ENCODE assay signal across 9 mouse cellular contexts in genomic region chr7:72239782-72240493, GRCm38 (mm10).
DNase-seq lines count a peak whose midpoint lies in the region; ATAC-seq and TF ChIP-seq lines count a peak whose summit lies in the region.
"Had no signal": no experiment of that assay in that cellular context is flagged by ENCODE, and none has a peak within 500 bp of the region (broad histone marks: within the 10 kb centered on the region; RNA-seq: fewer than 3 reads in every experiment).

No protein-coding gene starts in this region.

- no peak overlapping the region for H3K9ac ChIP-seq in hindbrain, postnatal 0 days (replicated peaks; ENCODE audit: low read length)
- no peak overlapping the region for H3K9ac ChIP-seq in limb, embryonic 11.5 days (ENCODE audit: low read length)
- H3K9ac ChIP-seq: heart, embryonic 13.5 days had no signal

- WGBS in hindbrain, postnatal 0 days = 33% methylated on average over 3 of the region's 3 CpGs
- 31% methylated on average over 3 of the region's 3 CpGs for WGBS in limb, embryonic 11.5 days

- H3K9me3 ChIP-seq in hindbrain, postnatal 0 days (ENCODE audit: low read length) = no peaks in the 10 kb centered on the region
- no peaks in the 10 kb centered on the region for H3K9me3 ChIP-seq in limb, embryonic 11.5 days (ENCODE audit: control insufficient read depth, low read length)
- H3K9me3 ChIP-seq: heart, embryonic 13.5 days had no signal

- no peaks in the 10 kb centered on the region for H3K36me3 ChIP-seq in hindbrain, postnatal 0 days (ENCODE audit: insufficient read depth, low read length)
- H3K36me3 ChIP-seq in limb, embryonic 11.5 days (ENCODE audit: control insufficient read depth, insufficient read depth, low read length) = no peaks in the 10 kb centered on the region
- H3K36me3 ChIP-seq: heart, embryonic 13.5 days had no signal

- ATAC-seq in hindbrain, postnatal 0 days = peak; percentile 56
- no peak for ATAC-seq in limb, embryonic 11.5 days (ENCODE audit: insufficient number of reproducible peaks, low FRiP score, low TSS enrichment, low read depth)

- no peak overlapping the region for H3K4me3 ChIP-seq in hindbrain, postnatal 0 days (ENCODE audit: low read length)
- no peak overlapping the region for H3K4me3 ChIP-seq in limb, embryonic 11.5 days (ENCODE audit: low read depth, low read length)
- H3K4me3 ChIP-seq: heart, embryonic 13.5 days had no signal

- H3K4me2 ChIP-seq in hindbrain, postnatal 0 days (ENCODE audit: low read depth, low read length) = no peak overlapping the region
- no peak overlapping the region for H3K4me2 ChIP-seq in limb, embryonic 11.5 days (ENCODE audit: low read depth, severe bottlenecking)
- H3K4me2 ChIP-seq: heart, embryonic 13.5 days had no signal

- TF ChIP-seq CTCF in hindbrain, postnatal 0 days (IDR thresholded peaks at IDR 0.05; ENCODE audit: low read depth) = peak; percentile 91

- no peak overlapping the region for H3K27ac ChIP-seq in hindbrain, postnatal 0 days
- H3K27ac ChIP-seq in limb, embryonic 11.5 days (replicated peaks; ENCODE audit: low read depth, low read length) = no peak overlapping the region
- H3K27ac ChIP-seq: heart, embryonic 13.5 days had no signal

- H3K4me1 ChIP-seq in hindbrain, postnatal 0 days (ENCODE audit: insufficient read depth, low read length) = no peaks in the 10 kb centered on the region
- no peaks in the 10 kb centered on the region for H3K4me1 ChIP-seq in limb, embryonic 11.5 days (ENCODE audit: control insufficient read depth, insufficient read depth, low read length)

- no peaks in the 10 kb centered on the region for H3K27me3 ChIP-seq in hindbrain, postnatal 0 days (ENCODE audit: insufficient read depth, low read length)
- H3K27me3 ChIP-seq in limb, embryonic 11.5 days (ENCODE audit: control insufficient read depth, insufficient read depth, low read length) = no peaks in the 10 kb centered on the region
- H3K27me3 ChIP-seq: heart, embryonic 13.5 days had no signal

- peak; percentile 23 for DNase-seq in adrenal gland, adult 2 months
- DNase-seq in adrenal gland, postnatal 25 days = no peak
- DNase-seq in ovary, postnatal 14 days (ENCODE audit: low spot score) = peak; percentile 41
- no peak for DNase-seq in ovary, adult 18-20 months (ENCODE audit: low spot score)
- DNase-seq in embryo, embryonic 11 days = peak; percentile 60
- peak; percentile 72 for DNase-seq in hindbrain, postnatal 0 days (ENCODE audit: low spot score)
- peak; percentile 60 for DNase-seq in limb, embryonic 11.5 days (ENCODE audit: low spot score)
- peak; percentile 10 for DNase-seq in skeletal muscle tissue, adult 2 months (ENCODE audit: low read depth, low spot score)

Comparison
In these comparisons a context has a peak if more than half of its experiments do, and no peak if none do; other contexts are left out.
1. DNase-seq: peak in adrenal gland, adult 2 months (single experiment), ovary, postnatal 14 days (single experiment), embryo, embryonic 11 days (single experiment), hindbrain, postnatal 0 days (single experiment), limb, embryonic 11.5 days (single experiment) and skeletal muscle tissue, adult 2 months (single experiment); none in adrenal gland, postnatal 25 days (single experiment) and ovary, adult 18-20 months (single experiment).